Mouse (Mus musculus): ENCODE measurements around the gene Gm45716. TPM values are rescaled to one million over a fixed set of nuclear protein-coding genes. Genes with fewer than 3 reads are reported as not detected.

The Gm45716 gene
- polyA plus RNA-seq, 1 experiment from 2014 or later = 48.7 TPM

GRCm38 (mm10) chr11:90224914-90225470 lies 37.5 kb downstream of the Gm45716 start:
- TF ChIP-seq EP300 (IDR thresholded peaks at IDR 0.05; ENCODE audit: low read depth) (peak; percentile 43; the same call in 1 of the 2 replicates), CTCF (IDR thresholded peaks at IDR 0.05; ENCODE audit: low read depth) (no peak)
- Histone ChIP-seq H3K4me3 (ENCODE audit: low read depth, low read length) (no peak overlapping the region), H3K36me3 (replicated peaks; ENCODE audit: insufficient read depth, low read length) (no peaks in the 10 kb centered on the region), H3K27me3 (ENCODE audit: insufficient read depth, low read length) (no peaks in the 10 kb centered on the region), H3K4me2 (ENCODE audit: low read depth, low read length) (peak overlapping the region; percentile 5; the same call in 1 of the 2 replicates), H3K9me3 (ENCODE audit: low read length) (no peaks in the 10 kb centered on the region), H3K27ac (ENCODE audit: low read depth) (peak overlapping the region; percentile 25; the same call in 1 of the 2 replicates), H3K4me1 (ENCODE audit: insufficient read depth) (peaks cover 11% of the 10 kb centered on the region), H3K9ac (replicated peaks) (no peak overlapping the region)
- DNase-seq (peak; percentile 40), ATAC-seq (peak; percentile 79)
- WGBS (ENCODE audit: insufficient replicate concordance) = 25% methylated on average over 11 of the region's 11 CpGs

- Histone ChIP-seq H3K9ac (replicated peaks) (no peak overlapping the region), H3K27me3 (ENCODE audit: insufficient read depth, low read length) (no peaks in the 10 kb centered on the region), H3K9me3 (ENCODE audit: low read length) (no peaks in the 10 kb centered on the region), H3K4me1 (ENCODE audit: insufficient read depth) (peaks cover 25% of the 10 kb centered on the region), H3K4me2 (ENCODE audit: low read depth, low read length) (no peak overlapping the region), H3K36me3 (replicated peaks; ENCODE audit: insufficient read depth, low read length) (no peaks in the 10 kb centered on the region), H3K4me3 (ENCODE audit: low read depth, low read length) (no peak overlapping the region), H3K27ac (ENCODE audit: low read depth) (no peak overlapping the region)
- no peak for TF ChIP-seq EP300 (IDR thresholded peaks at IDR 0.05; ENCODE audit: low read depth)
- TF ChIP-seq CTCF (IDR thresholded peaks at IDR 0.05; ENCODE audit: low read depth) = no peak
- DNase-seq (no peak), ATAC-seq (no peak)
- WGBS (ENCODE audit: insufficient replicate concordance) = 55% methylated on average over 12 of the region's 12 CpGs
Measured at GRCm38 (mm10) chr11:90227000-90227922, 39.8 kb downstream of the Gm45716 start.

- H3K27me3 ChIP-seq (ENCODE audit: insufficient read depth, low read length) = no peaks in the 10 kb centered on the region
- H3K4me2 ChIP-seq (ENCODE audit: low read depth, low read length) = no peak overlapping the region
- H3K9me3 ChIP-seq (ENCODE audit: low read length) = no peaks in the 10 kb centered on the region
- TF ChIP-seq CTCF (IDR thresholded peaks at IDR 0.05; ENCODE audit: low read depth) = no peak
- no peak for TF ChIP-seq EP300 (IDR thresholded peaks at IDR 0.05; ENCODE audit: low read depth)
- ATAC-seq = no peak
- H3K4me1 ChIP-seq (ENCODE audit: insufficient read depth) = peaks cover 28% of the 10 kb centered on the region
- no peak for DNase-seq
- no peak overlapping the region for H3K4me3 ChIP-seq (ENCODE audit: low read depth, low read length)
- no peaks in the 10 kb centered on the region for H3K36me3 ChIP-seq (replicated peaks; ENCODE audit: insufficient read depth, low read length)
- H3K27ac ChIP-seq (ENCODE audit: low read depth) = no peak overlapping the region
- H3K9ac ChIP-seq (replicated peaks) = no peak overlapping the region
- 75% methylated on average over 9 of the region's 9 CpGs for WGBS (ENCODE audit: insufficient replicate concordance)
Measured at GRCm38 (mm10) chr11:90228251-90228949, 40.9 kb downstream of the Gm45716 start.

GRCm38 (mm10) chr11:90229800-90230199 lies 42.3 kb downstream of the Gm45716 start:
- Histone ChIP-seq H3K4me3 (ENCODE audit: low read depth, low read length) (no peak overlapping the region), H3K9me3 (ENCODE audit: low read length) (no peaks in the 10 kb centered on the region), H3K9ac (replicated peaks) (no peak overlapping the region), H3K4me2 (ENCODE audit: low read depth, low read length) (no peak overlapping the region), H3K36me3 (replicated peaks; ENCODE audit: insufficient read depth, low read length) (no peaks in the 10 kb centered on the region), H3K27ac (ENCODE audit: low read depth) (no peak overlapping the region), H3K27me3 (ENCODE audit: insufficient read depth, low read length) (no peaks in the 10 kb centered on the region), H3K4me1 (ENCODE audit: insufficient read depth) (peaks cover 28% of the 10 kb centered on the region)
- ATAC-seq (no peak), DNase-seq (no peak)
- no peak for TF ChIP-seq CTCF (IDR thresholded peaks at IDR 0.05; ENCODE audit: low read depth)

GRCm38 (mm10) chr11:90230671-90231070 lies 43.2 kb downstream of the Gm45716 start:
- TF ChIP-seq EP300 (IDR thresholded peaks at IDR 0.05; ENCODE audit: low read depth) (no peak), CTCF (IDR thresholded peaks at IDR 0.05; ENCODE audit: low read depth) (no peak)
- no peak overlapping the region for H3K27ac ChIP-seq (ENCODE audit: low read depth)
- ATAC-seq (no peak), DNase-seq (no peak)
- no peak overlapping the region for H3K9ac ChIP-seq (replicated peaks)
- H3K9me3 ChIP-seq (ENCODE audit: low read length) = no peaks in the 10 kb centered on the region
- no peak overlapping the region for H3K4me2 ChIP-seq (ENCODE audit: low read depth, low read length)
- no peaks in the 10 kb centered on the region for H3K27me3 ChIP-seq (ENCODE audit: insufficient read depth, low read length)
- H3K4me3 ChIP-seq (ENCODE audit: low read depth, low read length) = no peak overlapping the region
- H3K36me3 ChIP-seq (replicated peaks; ENCODE audit: insufficient read depth, low read length) = no peaks in the 10 kb centered on the region
- H3K4me1 ChIP-seq (ENCODE audit: insufficient read depth) = peaks cover 23% of the 10 kb centered on the region
- 58% methylated on average over 2 of the region's 2 CpGs for WGBS (ENCODE audit: insufficient replicate concordance)

GRCm38 (mm10) chr11:90231631-90232030 lies 44.1 kb downstream of the Gm45716 start:
- TF ChIP-seq CTCF (IDR thresholded peaks at IDR 0.05; ENCODE audit: low read depth) (no peak), EP300 (IDR thresholded peaks at IDR 0.05; ENCODE audit: low read depth) (peak; percentile 69)
- H3K9ac ChIP-seq (replicated peaks) = no peak overlapping the region
- H3K27me3 ChIP-seq (ENCODE audit: insufficient read depth, low read length) = no peaks in the 10 kb centered on the region
- H3K4me3 ChIP-seq (ENCODE audit: low read depth, low read length) = no peak overlapping the region
- peaks cover 22% of the 10 kb centered on the region for H3K4me1 ChIP-seq (ENCODE audit: insufficient read depth)
- H3K36me3 ChIP-seq (replicated peaks; ENCODE audit: insufficient read depth, low read length) = no peaks in the 10 kb centered on the region
- H3K9me3 ChIP-seq (ENCODE audit: low read length) = no peaks in the 10 kb centered on the region
- peak; percentile 75 for ATAC-seq
- H3K4me2 ChIP-seq (ENCODE audit: low read depth, low read length) = no peak overlapping the region
- no peak overlapping the region; the same call in 1 of the 2 replicates for H3K27ac ChIP-seq (ENCODE audit: low read depth)
- WGBS (ENCODE audit: insufficient replicate concordance) = 18% methylated on average over 2 of the region's 2 CpGs
- no peak for DNase-seq
